Mouse (Mus musculus): ENCODE measurements around the gene Rec114. TPM values are rescaled to one million over a fixed set of nuclear protein-coding genes. Genes with fewer than 3 reads are reported as not detected.

Rec114 gene
- polyA plus RNA-seq, 1 experiment from 2014 or later = 2.1 TPM

GRCm38 (mm10) chr9:58662791-58663190 is 81.0 kb downstream of the Rec114 start:
- no peaks in the 10 kb centered on the region for H3K9me3 ChIP-seq (ENCODE audit: control insufficient read depth, low read length)

GRCm38 (mm10) chr9:58662007-58662406 is 81.8 kb downstream of the Rec114 start:
- Histone ChIP-seq H3K27me3 (ENCODE audit: control insufficient read depth, insufficient read depth, low read length) (no peaks in the 10 kb centered on the region), H3K36me3 (ENCODE audit: control insufficient read depth, insufficient read depth, low read length) (peaks cover 18% of the 10 kb centered on the region)
- WGBS = 93% methylated on average over 4 of the region's 4 CpGs

More at GRCm38 (mm10) chr9:58662791-58663190, 81.0 kb downstream of the Rec114 start:
- no peak overlapping the region for H3K4me2 ChIP-seq (replicated peaks; ENCODE audit: low read depth, low read length)
- H3K36me3 ChIP-seq (ENCODE audit: control insufficient read depth, insufficient read depth, low read length) = peaks cover 18% of the 10 kb centered on the region
- H3K9ac ChIP-seq (ENCODE audit: low read depth, low read length) = no peak overlapping the region
- no peak overlapping the region for H3K4me3 ChIP-seq (ENCODE audit: low read length)
- 90% methylated on average over 3 of the region's 3 CpGs for WGBS
- ATAC-seq (ENCODE audit: low FRiP score, low TSS enrichment) = no peak
- H3K27me3 ChIP-seq (ENCODE audit: control insufficient read depth, insufficient read depth, low read length) = no peaks in the 10 kb centered on the region
- no peak overlapping the region for H3K27ac ChIP-seq (ENCODE audit: low read depth, low read length)
- H3K4me1 ChIP-seq (ENCODE audit: control insufficient read depth, insufficient read depth, low read length) = no peaks in the 10 kb centered on the region

GRCm38 (mm10) chr9:58660673-58661072 is 83.1 kb downstream of the Rec114 start:
- Histone ChIP-seq H3K9ac (ENCODE audit: low read depth, low read length) (no peak overlapping the region), H3K4me2 (replicated peaks; ENCODE audit: low read depth, low read length) (no peak overlapping the region), H3K36me3 (ENCODE audit: control insufficient read depth, insufficient read depth, low read length) (peaks cover 15% of the 10 kb centered on the region), H3K9me3 (ENCODE audit: control insufficient read depth, low read length) (no peaks in the 10 kb centered on the region), H3K27me3 (ENCODE audit: control insufficient read depth, insufficient read depth, low read length) (no peaks in the 10 kb centered on the region), H3K4me3 (ENCODE audit: low read length) (no peak overlapping the region), H3K4me1 (ENCODE audit: control insufficient read depth, insufficient read depth, low read length) (no peaks in the 10 kb centered on the region), H3K27ac (ENCODE audit: low read depth, low read length) (no peak overlapping the region)
- no peak for ATAC-seq (ENCODE audit: low FRiP score, low TSS enrichment)
- 98% methylated on average over 3 of the region's 3 CpGs for WGBS

More at GRCm38 (mm10) chr9:58662007-58662406, 81.8 kb downstream of the Rec114 start:
- H3K27ac ChIP-seq (ENCODE audit: low read depth, low read length) = no peak overlapping the region
- H3K4me3 ChIP-seq (ENCODE audit: low read length) = no peak overlapping the region
- H3K4me2 ChIP-seq (replicated peaks; ENCODE audit: low read depth, low read length) = no peak overlapping the region
- no peaks in the 10 kb centered on the region for H3K9me3 ChIP-seq (ENCODE audit: control insufficient read depth, low read length)
- no peaks in the 10 kb centered on the region for H3K4me1 ChIP-seq (ENCODE audit: control insufficient read depth, insufficient read depth, low read length)
- no peak overlapping the region for H3K9ac ChIP-seq (ENCODE audit: low read depth, low read length)
- ATAC-seq (ENCODE audit: low FRiP score, low TSS enrichment) = no peak

GRCm38 (mm10) chr9:58659989-58660388 is 83.8 kb downstream of the Rec114 start:
- Histone ChIP-seq H3K27me3 (ENCODE audit: control insufficient read depth, insufficient read depth, low read length) (no peaks in the 10 kb centered on the region), H3K9me3 (ENCODE audit: control insufficient read depth, low read length) (no peaks in the 10 kb centered on the region), H3K4me3 (ENCODE audit: low read length) (no peak overlapping the region), H3K27ac (ENCODE audit: low read depth, low read length) (no peak overlapping the region), H3K4me2 (replicated peaks; ENCODE audit: low read depth, low read length) (no peak overlapping the region), H3K4me1 (ENCODE audit: control insufficient read depth, insufficient read depth, low read length) (no peaks in the 10 kb centered on the region), H3K9ac (ENCODE audit: low read depth, low read length) (no peak overlapping the region), H3K36me3 (ENCODE audit: control insufficient read depth, insufficient read depth, low read length) (peaks cover 11% of the 10 kb centered on the region; the same call in 1 of the 2 replicates)
- ATAC-seq (ENCODE audit: low FRiP score, low TSS enrichment) = no peak
- 83% methylated on average over 9 of the region's 9 CpGs for WGBS

- 89% methylated on average over 3 of the region's 3 CpGs for WGBS
- Histone ChIP-seq H3K9me3 (ENCODE audit: control insufficient read depth, low read length) (no peaks in the 10 kb centered on the region), H3K9ac (ENCODE audit: low read depth, low read length) (no peak overlapping the region), H3K36me3 (ENCODE audit: control insufficient read depth, insufficient read depth, low read length) (peaks cover 11% of the 10 kb centered on the region; the same call in 1 of the 2 replicates), H3K4me3 (ENCODE audit: low read length) (no peak overlapping the region), H3K27me3 (ENCODE audit: control insufficient read depth, insufficient read depth, low read length) (no peaks in the 10 kb centered on the region), H3K27ac (ENCODE audit: low read depth, low read length) (no peak overlapping the region), H3K4me2 (replicated peaks; ENCODE audit: low read depth, low read length) (no peak overlapping the region), H3K4me1 (ENCODE audit: control insufficient read depth, insufficient read depth, low read length) (no peaks in the 10 kb centered on the region)
- ATAC-seq (ENCODE audit: low FRiP score, low TSS enrichment) = no peak
Observed at GRCm38 (mm10) chr9:58659331-58659730, 84.4 kb downstream of the Rec114 start.

GRCm38 (mm10) chr9:58658596-58659309 is 85.0 kb downstream of the Rec114 start:
- no peak overlapping the region for H3K4me2 ChIP-seq (replicated peaks; ENCODE audit: low read depth, low read length)
- no peaks in the 10 kb centered on the region for H3K4me1 ChIP-seq (ENCODE audit: control insufficient read depth, insufficient read depth, low read length)
- H3K9ac ChIP-seq (ENCODE audit: low read depth, low read length) = no peak overlapping the region
- H3K9me3 ChIP-seq (ENCODE audit: control insufficient read depth, low read length) = no peaks in the 10 kb centered on the region
- no peak for ATAC-seq (ENCODE audit: low FRiP score, low TSS enrichment)
- WGBS = 92% methylated on average over 4 of the region's 4 CpGs
- H3K36me3 ChIP-seq (ENCODE audit: control insufficient read depth, insufficient read depth, low read length) = peaks cover 11% of the 10 kb centered on the region; the same call in 1 of the 2 replicates
- H3K4me3 ChIP-seq (ENCODE audit: low read length) = no peak overlapping the region
- H3K27ac ChIP-seq (ENCODE audit: low read depth, low read length) = no peak overlapping the region
- H3K27me3 ChIP-seq (ENCODE audit: control insufficient read depth, insufficient read depth, low read length) = no peaks in the 10 kb centered on the region

GRCm38 (mm10) chr9:58657735-58658512 is 85.8 kb downstream of the Rec114 start:
- Histone ChIP-seq H3K9me3 (ENCODE audit: control insufficient read depth, low read length) (no peaks in the 10 kb centered on the region), H3K4me1 (ENCODE audit: control insufficient read depth, insufficient read depth, low read length) (no peaks in the 10 kb centered on the region), H3K27me3 (ENCODE audit: control insufficient read depth, insufficient read depth, low read length) (no peaks in the 10 kb centered on the region), H3K27ac (ENCODE audit: low read depth, low read length) (no peak overlapping the region), H3K36me3 (ENCODE audit: control insufficient read depth, insufficient read depth, low read length) (peaks cover 11% of the 10 kb centered on the region; the same call in 1 of the 2 replicates), H3K4me2 (replicated peaks; ENCODE audit: low read depth, low read length) (no peak overlapping the region), H3K9ac (ENCODE audit: low read depth, low read length) (no peak overlapping the region), H3K4me3 (ENCODE audit: low read length) (no peak overlapping the region)
- WGBS = 80% methylated on average over 5 of the region's 5 CpGs
- no peak for ATAC-seq (ENCODE audit: low FRiP score, low TSS enrichment)

GRCm38 (mm10) chr9:58656824-58657223 is 86.9 kb downstream of the Rec114 start:
- WGBS = 88% methylated on average over 2 of the region's 2 CpGs
- ATAC-seq (ENCODE audit: low FRiP score, low TSS enrichment) = no peak
- H3K4me1 ChIP-seq (ENCODE audit: control insufficient read depth, insufficient read depth, low read length) = no peaks in the 10 kb centered on the region
- no peaks in the 10 kb centered on the region for H3K27me3 ChIP-seq (ENCODE audit: control insufficient read depth, insufficient read depth, low read length)
- no peak overlapping the region for H3K9ac ChIP-seq (ENCODE audit: low read depth, low read length)
- no peaks in the 10 kb centered on the region for H3K9me3 ChIP-seq (ENCODE audit: control insufficient read depth, low read length)
- no peak overlapping the region for H3K4me3 ChIP-seq (ENCODE audit: low read length)
- H3K27ac ChIP-seq (ENCODE audit: low read depth, low read length) = no peak overlapping the region
- H3K36me3 ChIP-seq (ENCODE audit: control insufficient read depth, insufficient read depth, low read length) = peaks cover 6% of the 10 kb centered on the region; the same call in 1 of the 2 replicates
- H3K4me2 ChIP-seq (replicated peaks; ENCODE audit: low read depth, low read length) = no peak overlapping the region

- WGBS = 72% methylated on average over 2 of the region's 2 CpGs
Observed at GRCm38 (mm10) chr9:58656396-58656795, 87.4 kb downstream of the Rec114 start.

More at GRCm38 (mm10) chr9:58656396-58656795, 87.4 kb downstream of the Rec114 start:
- H3K36me3 ChIP-seq (ENCODE audit: control insufficient read depth, insufficient read depth, low read length) = peaks cover 11% of the 10 kb centered on the region; the same call in 1 of the 2 replicates
- ATAC-seq (ENCODE audit: low FRiP score, low TSS enrichment) = no peak
- no peak overlapping the region for H3K4me3 ChIP-seq (ENCODE audit: low read length)
- no peak overlapping the region for H3K27ac ChIP-seq (ENCODE audit: low read depth, low read length)
- H3K9me3 ChIP-seq (ENCODE audit: control insufficient read depth, low read length) = no peaks in the 10 kb centered on the region
- H3K9ac ChIP-seq (ENCODE audit: low read depth, low read length) = no peak overlapping the region
- H3K4me1 ChIP-seq (ENCODE audit: control insufficient read depth, insufficient read depth, low read length) = no peaks in the 10 kb centered on the region
- H3K27me3 ChIP-seq (ENCODE audit: control insufficient read depth, insufficient read depth, low read length) = no peaks in the 10 kb centered on the region
- no peak overlapping the region for H3K4me2 ChIP-seq (replicated peaks; ENCODE audit: low read depth, low read length)

Data from kidney, embryonic 14.5 days (tissue).